Mouse (Mus musculus): ENCODE measurements around the gene Zfp865. TPM values are rescaled to one million over a fixed set of nuclear protein-coding genes. Genes with fewer than 3 reads are reported as not detected.
A peak's percentile ranks its signal among the peaks of the same experiment; 100 is the strongest.
"Not testable (repeated sequence)": the region's sequence is repeated elsewhere in the genome, so short reads cannot be mapped to it uniquely, and the experiment has no call there.

Gene Zfp865
- total RNA-seq, 4 experiments from 2014 or later = 25.0 to 38.6 (median 30.3) TPM

DNA sequence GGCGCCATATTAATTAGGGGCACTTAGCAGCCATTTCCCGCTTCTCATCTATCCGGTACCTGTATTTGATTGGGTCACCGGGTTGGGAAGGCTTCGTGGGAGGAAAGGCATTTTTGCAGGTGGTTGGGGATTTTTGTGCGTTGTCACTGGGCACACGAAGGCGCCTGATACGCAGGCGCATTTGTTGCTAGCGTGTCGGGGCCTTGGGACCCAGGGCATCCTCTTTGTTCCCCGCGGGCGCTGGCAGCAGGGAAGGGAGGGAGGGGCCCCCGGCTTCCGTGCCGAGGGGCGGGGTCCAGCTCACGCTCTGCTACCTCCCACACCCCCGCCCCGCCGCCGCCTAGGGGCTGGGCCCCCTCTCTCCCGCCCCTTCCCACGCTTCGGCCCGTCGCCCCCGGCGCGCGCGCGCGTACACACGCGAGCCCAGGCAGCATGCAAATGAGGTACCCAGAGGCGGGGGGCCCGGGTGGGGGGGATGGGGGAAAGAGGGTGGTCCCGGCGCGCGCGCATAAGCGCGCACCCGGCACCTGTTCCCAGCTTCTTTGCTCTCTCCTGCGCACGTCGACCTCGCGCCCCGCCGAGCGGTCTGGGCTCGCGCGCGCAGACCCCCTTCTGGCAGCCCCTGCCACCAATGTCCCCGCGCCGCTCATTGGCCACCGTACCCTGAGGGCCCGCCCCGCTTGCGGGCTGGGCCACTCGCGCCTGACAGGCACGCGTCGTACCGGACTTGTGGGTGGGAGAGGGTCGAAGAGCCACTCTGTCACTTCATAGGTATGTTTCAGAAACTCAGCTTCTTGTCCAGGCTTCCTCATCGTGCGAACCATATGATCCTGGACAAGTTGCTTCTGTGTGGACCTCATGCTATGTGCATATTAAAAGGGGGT, 4.8 kb upstream of the Zfp865 start, which contains the start of gene Gm44973:
Gm44973 (plus strand) TSS at position 379 of the 884 bp plus-strand sequence.
- DNase-seq = peak; percentile 89

DNA sequence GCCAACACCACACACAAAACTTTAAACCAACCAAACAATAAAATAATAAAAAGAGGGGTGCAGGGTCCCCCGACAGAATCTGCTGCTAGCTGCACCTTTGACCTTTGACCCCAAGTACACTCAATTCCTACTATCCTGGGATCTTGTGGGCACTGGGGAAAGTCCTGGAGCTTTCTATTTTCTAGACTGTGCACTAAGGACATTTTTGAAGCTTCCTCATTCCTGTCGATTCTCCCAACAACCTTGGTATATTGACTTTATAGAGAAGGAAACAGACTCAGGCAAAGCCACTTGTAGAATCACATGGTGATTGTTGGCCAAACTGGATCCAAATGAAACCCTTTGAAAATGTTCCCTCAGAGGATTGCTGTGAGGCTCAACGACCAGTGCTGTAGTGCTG, 4.1 kb upstream of the Zfp865 start:
- DNase-seq = no peak

DNA sequence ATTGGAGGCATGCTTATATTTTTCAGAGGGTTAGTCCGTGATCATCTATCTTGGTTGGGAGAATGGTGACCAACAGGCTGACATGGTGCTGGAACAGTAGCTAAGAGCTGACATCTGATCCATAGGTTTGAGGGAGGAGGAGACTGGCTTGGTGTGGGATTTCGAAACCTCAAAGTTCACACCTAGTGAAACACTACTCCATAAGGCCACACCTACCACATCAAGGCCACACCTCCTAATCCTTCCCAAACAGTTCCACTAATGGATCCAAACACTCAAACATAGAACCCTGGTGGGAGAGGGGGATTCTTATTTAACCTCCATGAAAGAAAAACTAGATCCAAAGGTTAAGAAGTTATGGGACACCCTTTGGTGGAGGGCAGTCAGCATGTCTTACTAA, 3.3 kb upstream of the Zfp865 start:
- DNase-seq = no peak

DNA sequence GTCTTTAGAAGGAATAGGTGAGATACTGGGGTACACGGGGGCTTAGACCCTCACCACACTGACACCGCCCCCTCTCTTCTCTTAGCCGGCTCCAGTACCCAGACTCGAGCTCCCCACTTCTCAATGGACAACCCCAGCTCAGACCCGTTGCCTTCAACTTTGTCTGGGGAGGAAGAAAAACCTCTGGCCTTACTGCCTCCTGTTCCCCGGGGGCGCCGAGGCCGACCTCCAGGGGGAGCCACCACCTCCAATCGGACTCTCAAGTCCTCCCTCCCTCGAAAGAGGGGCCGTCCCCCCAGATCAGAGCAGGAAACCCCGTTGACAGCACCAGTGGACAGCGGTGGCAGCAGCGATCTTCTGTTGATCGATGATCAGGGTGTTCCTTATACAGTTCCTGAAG, 2.8 kb upstream of the Zfp865 start:
- no peak for DNase-seq

DNA sequence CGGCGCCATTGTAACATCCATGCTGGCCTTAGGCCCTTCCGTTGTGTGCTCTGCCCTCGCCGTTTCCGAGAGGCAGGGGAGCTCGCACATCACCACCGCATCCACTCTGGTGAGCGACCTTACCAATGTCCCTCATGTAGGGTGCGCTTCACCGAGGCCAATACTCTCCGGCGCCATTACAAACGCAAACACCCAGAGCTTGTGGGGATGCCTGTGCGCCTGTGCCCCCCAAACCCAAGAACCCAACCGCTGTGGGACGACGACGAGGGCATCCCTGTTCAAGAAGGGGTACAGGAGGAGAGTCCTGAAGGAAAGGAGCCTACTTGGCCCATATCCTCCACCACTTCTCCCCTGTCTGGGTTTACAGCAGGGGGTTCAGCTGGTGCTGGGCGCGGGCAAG, 2.2 kb upstream of the Zfp865 start:
- no peak for DNase-seq

DNA sequence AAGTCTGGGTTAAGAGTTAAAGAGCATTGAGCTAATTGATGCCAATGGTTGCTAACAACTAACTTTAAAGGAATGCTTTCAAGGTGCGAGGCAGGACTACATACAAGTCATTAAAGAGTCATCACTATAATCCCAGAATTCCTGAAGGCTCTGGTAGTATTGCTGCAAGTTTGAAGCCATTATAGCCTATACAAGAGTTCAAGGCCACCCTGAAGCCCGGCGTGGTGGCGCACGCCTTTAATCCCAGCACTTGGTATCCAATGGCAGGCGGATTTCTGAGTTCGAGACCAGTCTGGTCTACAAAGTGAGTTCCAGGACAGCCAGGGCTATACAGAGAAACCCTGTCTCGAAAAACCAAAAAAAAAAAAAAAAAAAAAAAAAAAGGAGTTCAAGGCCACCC, 600 bp upstream of the Zfp865 start:
- DNase-seq = not testable (repeated sequence)

DNA sequence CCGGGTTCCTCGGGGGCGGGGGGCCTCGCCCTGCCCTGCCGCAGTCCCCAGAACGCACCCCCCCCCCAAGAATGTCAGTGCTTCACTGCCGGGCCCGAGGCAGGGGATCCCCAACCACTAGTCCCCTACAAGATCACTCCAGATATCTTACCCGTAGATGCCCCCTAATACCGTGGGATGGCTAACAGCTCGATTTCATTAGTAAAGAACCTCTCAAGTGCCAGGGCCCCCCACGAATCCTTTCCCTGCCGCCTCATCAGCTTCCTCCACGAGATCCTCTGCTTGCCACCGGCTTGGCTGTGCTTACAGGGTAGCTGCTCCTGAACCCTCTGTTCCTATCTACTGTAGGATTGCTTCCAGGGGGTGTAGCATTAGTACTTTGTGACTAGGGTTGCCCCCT, 509 bp downstream of the Zfp865 start:
- DNase-seq = no peak

DNA sequence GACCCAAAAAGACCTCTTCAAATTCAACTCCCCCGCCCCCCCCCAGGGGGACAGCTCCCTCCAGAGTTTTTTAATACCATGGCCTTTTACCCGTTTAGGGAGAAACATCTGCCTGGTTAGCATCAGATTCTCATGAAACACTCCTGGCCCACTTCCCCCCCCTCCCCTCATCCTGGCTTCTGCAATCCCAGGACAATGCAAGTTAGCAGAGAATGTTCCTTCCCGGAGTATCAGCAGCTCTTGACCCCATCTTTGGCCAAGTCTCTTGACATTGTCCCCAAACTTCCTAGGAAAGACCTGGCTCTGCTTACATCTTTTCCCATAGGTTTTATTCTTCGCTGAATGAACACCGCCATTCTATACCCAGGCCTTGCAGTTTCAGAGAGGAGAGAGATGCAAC, 1.0 kb downstream of the Zfp865 start:
- DNase-seq = no peak

DNA sequence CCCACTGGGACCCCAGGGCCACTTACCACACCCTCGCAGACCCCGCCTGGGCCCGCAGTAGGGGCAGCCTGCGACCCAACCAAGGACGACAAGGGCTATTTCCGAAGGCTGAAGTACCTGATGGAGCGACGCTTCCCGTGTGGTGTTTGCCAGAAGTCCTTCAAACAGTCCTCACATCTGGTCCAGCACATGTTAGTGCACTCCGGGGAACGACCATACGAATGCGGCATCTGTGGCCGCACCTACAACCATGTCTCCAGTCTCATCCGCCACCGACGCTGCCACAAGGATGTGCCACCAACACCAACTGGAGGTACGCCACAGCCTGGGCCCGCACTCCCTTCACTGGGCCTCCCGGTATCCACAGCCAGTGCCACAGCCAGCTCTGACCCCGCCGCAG, 9.4 kb downstream of the Zfp865 start:
- no peak for DNase-seq

DNA sequence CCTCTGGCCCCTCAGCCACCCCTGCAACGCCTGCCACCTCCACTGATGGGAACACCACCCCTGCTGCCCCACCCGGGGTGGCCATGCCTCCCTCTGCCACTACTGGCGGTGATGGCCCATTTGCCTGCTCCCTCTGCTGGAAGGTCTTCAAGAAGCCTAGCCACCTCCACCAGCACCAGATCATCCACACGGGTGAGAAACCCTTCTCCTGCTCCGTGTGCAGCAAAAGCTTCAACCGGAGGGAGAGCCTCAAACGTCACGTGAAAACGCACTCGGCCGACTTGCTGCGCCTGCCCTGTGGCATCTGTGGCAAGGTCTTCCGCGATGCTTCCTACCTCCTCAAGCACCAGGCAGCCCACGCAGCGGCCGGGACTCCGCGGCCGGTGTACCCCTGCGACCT, 9.8 kb downstream of the Zfp865 start:
- DNase-seq = no peak

DNA sequence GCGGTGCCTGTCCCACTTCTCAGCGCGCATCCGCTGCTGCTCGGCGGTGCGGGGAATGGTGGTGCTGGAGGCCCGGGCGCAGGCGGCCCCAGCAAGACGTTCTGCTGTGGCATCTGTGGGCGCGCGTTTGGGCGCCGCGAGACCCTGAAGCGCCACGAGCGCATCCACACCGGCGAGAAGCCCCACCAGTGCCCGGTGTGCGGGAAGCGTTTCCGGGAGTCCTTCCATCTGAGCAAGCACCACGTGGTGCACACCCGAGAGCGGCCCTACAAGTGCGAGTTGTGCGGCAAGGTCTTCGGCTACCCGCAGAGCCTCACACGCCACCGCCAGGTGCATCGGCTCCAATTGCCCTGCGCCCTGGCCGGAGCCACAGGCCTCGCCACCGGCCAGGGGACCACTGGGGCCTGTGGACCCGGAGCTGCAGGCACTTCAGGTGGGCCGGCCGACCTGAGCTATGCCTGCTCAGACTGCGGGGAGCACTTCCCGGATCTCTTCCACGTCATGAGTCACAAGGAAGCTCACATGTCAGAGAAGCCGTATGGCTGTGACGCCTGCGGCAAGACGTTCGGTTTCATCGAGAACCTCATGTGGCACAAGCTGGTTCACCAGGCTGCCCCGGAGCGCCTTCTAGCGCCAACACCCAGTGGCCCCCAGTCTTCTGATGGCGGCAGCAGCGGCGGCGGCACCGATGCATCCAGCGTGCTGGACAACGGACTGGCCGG, 10.5 kb downstream of the Zfp865 start:
- no peak for DNase-seq

DNA sequence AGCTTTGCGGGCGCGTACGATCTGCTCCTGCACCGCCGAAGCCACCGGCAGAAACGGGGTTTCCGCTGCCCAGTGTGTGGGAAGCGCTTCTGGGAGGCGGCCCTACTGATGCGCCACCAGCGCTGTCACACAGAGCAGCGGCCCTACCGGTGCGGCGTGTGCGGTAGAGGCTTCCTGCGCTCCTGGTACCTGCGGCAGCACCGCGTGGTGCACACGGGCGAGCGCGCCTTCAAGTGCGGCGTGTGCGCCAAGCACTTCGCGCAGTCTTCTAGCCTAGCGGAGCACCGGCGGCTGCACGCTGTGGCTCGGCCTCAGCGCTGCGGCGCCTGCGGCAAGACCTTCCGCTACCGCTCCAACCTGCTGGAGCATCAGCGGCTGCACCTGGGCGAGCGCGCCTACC, 11.3 kb downstream of the Zfp865 start:
- no peak for DNase-seq

DNA sequence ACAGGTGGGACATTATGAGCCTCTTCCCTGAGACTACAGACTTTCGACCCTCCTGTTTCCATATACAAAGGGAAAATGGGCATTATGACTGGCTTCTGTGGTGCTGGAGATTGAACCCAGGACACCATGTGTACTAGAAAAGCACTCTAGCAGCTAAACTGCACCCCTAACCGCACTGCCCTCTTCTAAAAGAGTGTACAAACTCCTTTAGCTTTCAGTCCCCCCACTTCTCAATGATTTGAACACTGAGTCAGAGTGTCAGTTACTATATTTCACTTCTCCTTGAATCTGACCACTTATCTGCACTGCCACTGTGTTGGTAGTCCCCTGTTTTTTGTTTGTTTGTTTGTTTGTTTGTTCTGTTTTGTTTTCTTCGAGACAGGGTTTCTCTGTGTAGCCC, 13.6 kb downstream of the Zfp865 start, which contains the start of gene 4632433K11Rik:
4632433K11Rik (plus strand) TSS at position 301 of the 400 bp plus-strand sequence.
- no peak for DNase-seq

DNA sequence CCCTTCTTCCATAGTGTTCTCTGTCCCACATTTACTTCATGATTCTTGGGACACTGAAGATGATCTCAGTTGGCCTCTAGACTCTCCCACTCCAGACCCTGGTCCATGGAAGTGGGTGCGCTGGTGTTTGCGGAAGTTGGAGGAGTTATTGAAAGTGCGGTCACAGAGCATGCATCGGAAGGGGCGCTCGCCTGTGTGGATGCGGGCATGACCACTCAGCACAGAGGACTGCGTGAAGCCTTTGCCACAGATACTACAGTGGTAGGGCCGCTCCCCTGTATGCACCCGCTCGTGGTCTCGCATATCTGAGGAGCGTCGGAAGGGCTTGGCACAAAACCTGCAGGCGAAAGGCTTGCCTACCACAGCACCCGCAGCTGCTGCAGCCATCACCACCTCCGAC, 15.5 kb downstream of the Zfp865 start:
- DNase-seq = no peak

DNA sequence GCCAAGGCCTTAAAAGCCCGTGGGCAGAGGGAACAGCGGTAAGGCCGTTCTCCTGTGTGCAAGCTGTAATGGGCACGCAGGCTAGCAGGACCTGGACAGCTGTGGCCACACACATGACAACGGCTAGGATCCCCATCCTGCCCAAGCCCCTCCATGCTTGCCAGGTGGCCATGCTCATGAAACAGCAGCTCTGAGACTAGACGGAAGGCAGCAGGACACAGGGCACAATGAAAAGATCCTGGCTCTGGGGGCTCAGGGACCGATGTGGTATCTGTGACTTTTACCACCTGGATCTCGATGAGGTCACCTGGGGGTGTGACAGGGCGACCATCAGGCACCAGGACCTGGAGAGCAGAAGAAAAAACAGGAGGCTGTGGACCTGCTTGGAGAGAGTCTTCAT, 16.0 kb downstream of the Zfp865 start:
- DNase-seq = no peak

DNA sequence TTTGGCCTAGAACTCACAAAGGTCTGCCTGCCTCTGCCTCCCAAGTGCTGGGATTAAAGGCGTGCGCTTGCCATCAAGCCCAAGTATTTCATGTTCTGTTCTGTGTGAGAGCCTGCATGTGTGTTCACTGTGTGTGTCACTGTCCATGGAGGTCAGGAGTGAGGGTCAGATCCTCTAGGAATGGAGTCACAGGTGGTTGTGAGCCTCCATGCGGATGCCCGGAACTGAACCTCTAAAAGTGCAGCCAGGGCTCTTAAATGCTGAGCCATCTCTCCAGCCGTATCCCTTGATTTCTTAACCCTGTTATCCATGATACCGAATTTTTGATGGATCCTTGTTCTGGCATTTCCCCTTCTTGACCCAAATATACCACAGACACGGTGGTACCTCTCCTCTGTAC, 16.9 kb downstream of the Zfp865 start:
- no peak for DNase-seq

DNA sequence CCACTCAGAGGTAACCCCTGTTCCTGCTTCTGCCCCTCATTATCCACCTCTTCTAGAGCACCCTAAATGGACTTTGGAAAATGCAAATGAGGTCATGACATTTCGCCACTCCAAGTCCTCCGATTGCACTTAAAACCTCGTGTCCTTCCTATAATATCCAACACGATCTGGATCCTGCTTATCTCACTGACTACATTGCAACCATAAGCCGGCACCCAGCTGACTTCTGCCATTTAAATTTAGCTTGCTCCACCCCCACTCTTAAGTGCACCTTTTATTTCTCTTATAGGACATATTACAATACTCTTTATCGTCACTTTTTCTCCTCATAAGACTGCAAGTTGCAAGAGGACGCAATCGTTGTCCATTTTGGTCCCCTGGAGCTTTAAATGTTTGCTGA, 17.3 kb downstream of the Zfp865 start:
- DNase-seq = no peak

DNA sequence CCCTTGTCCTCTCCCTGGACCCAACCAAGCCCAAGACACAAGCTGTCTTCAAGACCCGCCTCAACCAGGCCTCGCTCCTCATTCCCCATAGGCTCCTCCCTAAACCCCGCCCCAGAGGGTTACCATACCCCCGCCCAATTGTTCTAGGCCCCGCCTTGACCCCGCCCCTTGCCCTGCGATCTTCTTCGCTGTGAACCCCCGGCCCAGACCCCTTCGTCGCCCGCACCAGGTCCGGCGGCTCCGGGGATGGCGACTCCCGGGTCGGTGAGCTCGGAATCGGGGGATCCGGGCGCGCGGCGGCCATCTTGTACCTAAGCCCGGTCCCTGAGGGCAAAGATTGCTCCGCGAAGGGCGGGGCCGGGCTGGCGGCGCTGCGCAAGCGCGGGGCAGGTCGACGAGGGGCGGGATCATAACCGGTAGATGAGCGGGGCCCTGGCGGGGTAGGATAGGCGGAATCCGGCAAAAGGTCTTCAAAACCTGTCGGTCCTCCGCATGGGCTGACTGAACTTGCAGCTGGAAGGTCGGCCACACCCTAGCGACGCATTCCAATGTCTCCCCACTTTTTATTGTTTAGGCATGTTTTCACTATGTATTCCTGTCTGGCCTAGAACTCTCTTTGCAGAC, 18.0 kb downstream of the Zfp865 start, which contains the start of gene Zfp784:
Zfp784 (minus strand) TSS at position 338 of the 624 bp plus-strand sequence.
- peak; percentile 91 for DNase-seq

DNA sequence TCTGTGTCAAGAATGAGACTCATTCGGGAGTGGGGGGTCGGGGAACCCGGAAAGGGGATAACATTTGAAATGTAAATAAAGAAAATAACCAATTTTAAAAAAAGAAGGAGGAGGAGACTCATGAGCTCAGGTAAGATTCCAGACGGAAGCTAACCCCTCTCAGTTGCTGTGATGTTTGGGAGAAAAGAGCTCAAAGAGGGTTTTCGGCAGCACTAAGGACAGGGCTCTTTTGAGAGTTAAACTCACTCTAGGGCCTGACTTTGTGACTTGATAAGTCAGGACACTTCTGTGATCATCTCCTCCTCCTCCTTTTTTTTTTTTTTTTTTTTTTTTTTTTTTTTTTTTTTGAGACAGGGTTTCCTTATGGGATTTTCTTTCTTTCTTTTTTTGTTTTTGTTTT, 18.8 kb downstream of the Zfp865 start:
- no peak for DNase-seq

DNA sequence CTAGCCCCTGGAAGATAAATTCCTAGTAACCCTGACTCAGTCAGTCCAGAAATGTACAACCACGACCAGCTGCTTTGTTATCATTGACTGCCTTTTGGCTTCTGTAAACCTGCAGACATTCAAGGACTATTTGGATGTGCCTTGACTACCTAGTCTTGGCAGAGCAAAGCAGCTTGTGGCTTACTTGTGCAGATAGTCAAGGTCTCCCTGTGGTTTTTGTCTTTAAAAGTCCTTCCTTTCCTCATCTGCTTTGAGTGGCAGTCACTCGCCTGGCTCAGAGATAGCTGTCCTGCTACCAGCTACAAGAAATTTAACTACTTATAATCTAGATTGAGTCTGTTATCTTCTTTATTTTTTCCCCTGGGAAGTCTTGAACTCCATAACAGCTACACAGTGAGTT, 24.8 kb downstream of the Zfp865 start:
- DNase-seq = no peak

DNA sequence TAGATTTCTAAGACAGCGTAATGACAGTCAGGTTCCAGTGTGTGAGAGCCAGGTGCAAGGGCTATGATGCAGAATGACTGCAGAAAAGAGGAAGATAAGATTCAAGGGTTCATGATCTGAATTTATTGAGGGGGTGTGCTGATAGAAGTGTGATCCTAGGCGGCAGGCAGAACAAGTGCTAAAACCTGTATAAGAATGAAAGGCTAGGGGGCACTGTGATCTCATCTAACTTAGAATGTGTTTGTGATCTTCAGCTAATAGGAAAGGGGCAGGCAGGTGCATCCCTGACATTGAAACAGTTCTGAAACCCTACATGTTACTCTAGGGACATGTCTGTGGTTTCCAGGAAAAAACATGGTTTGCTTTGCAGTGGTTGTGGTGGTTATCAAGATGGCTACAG, 25.9 kb downstream of the Zfp865 start:
- DNase-seq = no peak

DNA sequence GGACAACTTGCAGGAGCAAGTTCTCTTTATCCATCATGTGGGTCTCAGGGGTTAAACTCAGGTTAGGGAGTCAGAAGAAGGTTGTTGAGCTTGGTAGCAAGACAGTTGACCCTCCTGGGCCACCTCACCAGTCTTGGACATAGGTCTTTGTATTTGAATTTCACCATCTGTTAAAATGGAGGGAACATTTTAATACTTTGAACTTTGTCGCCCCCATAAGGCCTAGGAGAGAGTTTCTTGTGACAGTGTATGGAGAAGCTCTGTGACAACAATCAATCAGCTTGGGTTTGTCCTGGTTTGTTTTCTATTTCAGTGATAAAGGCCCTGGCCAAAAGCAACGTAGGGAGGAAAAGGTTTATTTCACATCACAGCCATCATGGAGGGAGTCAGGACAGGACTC, 27.1 kb downstream of the Zfp865 start:
- no peak for DNase-seq

Data from adrenal gland, adult 8-10 months (tissue).